Mouse (Mus musculus): ENCODE data around the gene Gnptab.
"Not testable (repeated sequence)": the region's sequence is repeated elsewhere in the genome, so short reads cannot be mapped to it uniquely, and the experiment has no call there.

Gnptab gene

DNA sequence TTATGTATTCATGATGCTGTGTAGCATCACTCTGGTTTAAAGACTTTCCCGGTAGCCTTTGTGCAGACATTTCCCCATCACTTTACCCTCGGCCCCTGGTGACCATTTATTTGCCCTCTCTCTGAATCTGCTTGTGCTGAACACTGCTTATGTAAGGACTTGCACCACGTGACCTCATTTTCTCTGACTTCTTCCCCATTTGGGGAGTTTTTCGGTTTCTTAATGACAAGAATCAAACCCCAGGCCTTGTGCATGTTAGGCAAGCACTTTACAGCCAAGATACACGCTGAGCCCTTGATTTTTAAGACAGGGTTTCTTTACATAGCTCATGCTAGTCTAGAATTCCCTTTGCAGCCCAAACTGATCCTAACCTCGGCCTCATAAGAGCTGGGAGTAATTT is 62.3 kb downstream of the Gnptab start:
- ChIA-PET POLR2A (no interaction called here), CTCF (no interaction called here)

DNA sequence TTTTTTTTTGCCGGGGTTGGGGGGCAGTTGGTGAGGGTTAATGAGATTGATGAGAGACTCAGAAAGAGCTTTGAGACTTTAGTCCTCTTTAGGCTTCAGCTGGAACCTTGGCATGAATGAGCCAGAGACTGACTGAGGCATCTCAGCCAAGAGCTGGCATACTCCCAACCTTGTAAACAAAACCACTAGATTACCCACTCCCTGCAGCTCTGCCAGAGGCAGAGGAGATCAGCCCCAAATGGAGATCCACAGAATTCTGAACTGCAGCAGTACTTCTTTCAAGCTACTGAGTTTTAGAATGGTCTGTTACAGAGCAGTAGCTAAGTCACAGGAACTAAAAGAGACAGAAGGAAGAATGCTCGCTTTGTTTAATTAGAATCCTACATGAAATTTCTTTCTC is 72.3 kb downstream of the Gnptab start:
- ChIA-PET CTCF (interaction anchor here in 1 of 4 experiments (0.6 kb wide), 1 partner anchor 25 kb away, joined by 12 read pairs; no protein-coding TSS in a partner anchor), POLR2A (interaction anchor here in 1 of 4 experiments (0.6 to 1.2 kb wide), 3 partner anchors 34 to 450 kb away, joined by 3 to 4 read pairs (median 4); no protein-coding TSS in a partner anchor)

DNA sequence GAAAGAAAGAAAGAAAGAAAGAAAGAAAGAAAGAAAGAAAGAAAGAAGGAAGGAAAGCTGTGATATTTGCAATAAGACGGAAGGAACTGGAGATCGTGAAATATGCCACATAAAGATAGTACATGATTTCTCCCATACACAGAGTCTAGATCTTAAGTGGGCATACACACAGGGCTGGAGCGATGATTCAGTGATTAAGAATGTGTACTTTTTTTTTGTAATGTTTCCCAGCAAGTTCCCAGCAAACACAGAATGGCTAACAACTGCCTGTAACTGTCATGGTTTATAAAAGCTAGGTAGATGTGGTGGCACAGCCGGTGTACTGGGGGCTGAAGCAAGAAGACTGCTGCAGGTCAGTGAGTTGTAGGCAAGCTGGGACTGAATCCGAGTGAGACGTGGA is 73.1 kb downstream of the Gnptab start:
- POLR2A ChIA-PET = interaction anchor here in 1 of 4 experiments (0.6 to 1.2 kb wide), 2 partner anchors 62 to 211 kb away, joined by 3 to 4 read pairs; no protein-coding TSS in a partner anchor
- CTCF ChIA-PET = no interaction called here

DNA sequence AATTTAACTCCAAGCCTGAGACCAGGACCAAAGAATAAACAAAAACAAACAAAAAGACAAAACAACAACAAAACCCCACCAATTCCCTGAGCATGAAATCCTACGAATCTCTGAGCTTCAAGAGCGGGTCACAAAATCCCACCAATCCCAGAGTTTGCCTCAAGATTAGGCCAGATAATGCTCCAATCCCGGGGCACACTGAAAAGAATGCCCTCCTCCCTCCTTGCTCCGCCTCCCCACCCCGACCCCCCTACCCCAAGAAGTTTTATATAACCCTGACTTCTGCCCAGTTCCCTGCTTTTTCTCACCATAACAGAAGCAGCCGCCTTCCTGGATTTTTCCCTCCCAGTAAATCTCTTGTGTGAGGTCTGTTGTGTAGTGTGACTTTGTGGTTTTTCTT is 78.9 kb downstream of the Gnptab start:
- CTCF ChIA-PET = interaction anchor here in 1 of 4 experiments (0.7 kb wide), 1 partner anchor 1723 kb away, joined by 4 read pairs; no protein-coding TSS in a partner anchor
- POLR2A ChIA-PET = interaction anchor here in 2 of 4 experiments (0.8 to 1.5 kb wide), 3 partner anchors 14 to 46 kb away, joined by 3 read pairs; partner anchors contain the start of gene Chpt1 (in 1 of the 2)

DNA sequence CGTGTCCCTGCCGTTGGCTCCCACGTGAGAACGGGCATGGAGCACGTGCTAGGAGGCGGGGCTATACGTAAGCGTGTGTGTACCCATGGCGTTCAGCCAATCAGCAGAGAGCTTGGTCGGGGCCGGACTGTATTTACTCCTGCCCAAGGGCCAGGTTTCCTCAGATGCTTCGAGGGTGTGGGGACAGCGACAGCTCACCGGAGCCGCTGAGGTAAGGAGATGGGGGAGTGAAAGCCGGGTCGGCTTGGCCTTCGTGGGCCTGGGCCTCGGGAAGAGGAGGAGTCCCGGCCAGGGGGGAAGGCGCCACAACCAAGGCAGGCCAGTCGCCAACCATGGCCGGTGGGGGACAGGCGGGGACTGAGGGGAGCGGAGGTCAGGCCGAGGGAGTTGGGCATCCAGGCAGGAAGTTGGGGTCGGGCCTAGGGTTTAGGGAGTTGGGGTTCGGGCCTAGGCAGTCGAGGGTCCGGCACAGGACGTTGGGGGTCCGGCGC is 80.6 kb downstream of the Gnptab start, which contains the start of gene Sycp3:
Gene Sycp3 (plus strand): TSS at position 68 of the 491 bp plus-strand sequence.
- ChIA-PET CTCF (no interaction called here), POLR2A (interaction anchor here in 3 of 4 experiments (0.6 to 1.9 kb wide), 11 partner anchors 23 to 271 kb away, joined by 3 to 16 read pairs (median 3); partner anchors contain the start of genes Arl1 (in 1 of the 3), Chpt1 (in 1 of the 3), Dram1 (in 1 of the 3) and Gnptab (in 1 of the 3))

DNA sequence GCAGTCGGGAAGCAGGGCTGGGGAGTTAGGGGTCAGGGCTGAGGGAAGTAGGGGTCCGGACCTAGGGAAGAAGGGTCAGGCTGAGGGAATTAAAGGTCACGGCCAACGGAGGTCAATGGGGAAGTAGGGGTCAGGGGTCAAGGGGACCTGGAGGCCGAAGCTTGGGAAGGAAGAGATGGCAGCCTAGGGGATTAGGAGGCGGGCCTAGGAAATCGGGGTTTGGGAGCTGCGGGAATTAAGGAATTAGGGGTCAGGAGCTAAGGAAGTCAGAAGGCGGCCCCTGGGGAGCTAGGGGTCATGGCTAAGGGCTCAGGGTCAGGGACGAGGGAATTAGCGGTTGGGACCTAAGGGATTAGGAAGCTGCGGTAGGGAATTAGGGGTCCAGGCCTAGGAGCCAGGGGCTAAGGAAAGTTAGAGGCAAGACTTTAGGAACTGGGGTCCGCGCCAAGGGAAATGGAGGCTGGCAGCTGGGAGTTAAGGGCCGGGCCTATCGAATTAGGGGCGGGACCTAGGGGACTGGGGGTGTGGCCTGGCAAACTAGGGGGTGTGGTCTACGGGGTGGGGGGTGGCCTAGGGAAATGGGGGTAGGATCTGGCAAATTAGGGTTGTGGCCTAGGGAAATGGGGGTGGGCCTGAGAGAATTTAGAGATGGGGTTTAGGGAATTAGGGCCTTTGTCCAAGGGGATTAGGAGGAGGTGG is 81.3 kb downstream of the Gnptab start:
- ChIA-PET POLR2A (interaction anchor here in 3 of 4 experiments (0.6 to 1.9 kb wide), 16 partner anchors 11 to 1976 kb away, joined by 3 to 16 read pairs (median 4); partner anchors contain the start of genes Dram1 (in 2 of the 3), Gnptab (in 2 of the 3), Arl1 (in 1 of the 3) and Chpt1 (in 1 of the 3)), CTCF (interaction anchor here in 2 of 4 experiments (0.6 kb wide), 2 partner anchors 11 to 1439 kb away, joined by 3 read pairs; no protein-coding TSS in a partner anchor)

DNA sequence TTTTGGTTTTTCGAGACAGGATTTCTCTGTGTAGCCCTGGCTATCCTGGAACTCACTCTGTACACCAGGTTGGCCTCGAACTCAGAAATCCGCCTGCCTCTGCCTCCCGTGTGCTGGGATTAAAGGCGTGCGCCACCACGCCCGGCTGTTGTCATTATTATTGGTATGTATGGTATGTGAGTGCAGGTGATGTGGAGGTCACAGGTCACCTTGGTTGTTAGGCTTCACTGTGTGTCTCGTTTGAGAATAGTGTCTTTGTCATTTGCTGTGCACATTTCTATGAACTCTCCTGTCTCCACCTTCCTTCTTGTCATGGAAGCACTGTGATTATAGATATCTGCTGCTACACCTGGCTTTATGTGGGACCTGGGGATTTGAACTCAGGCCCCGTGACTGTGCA is 103.9 kb downstream of the Gnptab start:
- POLR2A ChIA-PET, CTCF ChIA-PET: not testable (repeated sequence)

DNA sequence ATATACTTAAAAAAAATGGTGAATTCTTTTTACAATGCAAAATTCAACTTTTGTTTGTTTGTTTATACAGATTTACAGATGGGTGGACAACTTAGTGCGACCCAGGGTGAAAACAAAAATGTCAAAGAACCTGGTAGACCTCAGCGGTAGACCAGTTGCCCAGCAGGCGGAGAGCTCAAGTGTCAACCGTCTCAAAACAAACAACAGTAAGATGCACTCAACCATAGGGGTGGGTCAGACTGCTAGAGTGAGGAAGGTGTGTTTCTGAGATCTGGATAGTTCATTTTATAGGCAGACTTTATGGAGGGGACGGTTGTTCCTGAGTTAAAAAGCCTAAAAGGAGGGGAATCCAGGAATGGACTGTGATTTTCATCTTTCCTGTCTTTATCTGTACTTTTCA is 109.7 kb downstream of the Gnptab start:
- CTCF ChIA-PET = interaction anchor here in 1 of 4 experiments (0.5 kb wide), 1 partner anchor 99 kb away, joined by 6 read pairs; no protein-coding TSS in a partner anchor
- POLR2A ChIA-PET = interaction anchor here in 2 of 4 experiments (0.6 to 2.0 kb wide), 2 partner anchors 15 to 28 kb away, joined by 3 to 6 read pairs; partner anchors contain the start of gene Chpt1 (in 1 of the 2)

DNA sequence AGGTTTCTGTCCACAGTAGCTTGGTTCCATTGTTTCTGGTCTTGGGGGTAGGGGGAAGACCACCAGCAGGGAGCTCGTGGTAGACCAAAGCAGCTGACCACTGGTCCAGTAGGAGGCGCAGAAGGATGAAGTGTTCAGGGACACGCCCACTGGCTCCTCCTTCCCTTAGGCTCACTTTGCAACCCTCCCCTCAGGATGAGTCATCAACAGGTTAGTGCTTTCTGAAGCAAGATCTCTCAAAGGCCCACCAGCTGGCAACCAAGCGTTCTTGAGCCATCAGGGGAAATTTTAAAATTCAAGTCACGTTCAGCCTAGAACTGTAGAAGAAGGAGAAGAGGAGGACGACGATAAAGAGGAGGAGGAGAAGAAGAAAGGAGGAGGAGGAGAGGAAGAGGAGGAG is 112.7 kb downstream of the Gnptab start:
- POLR2A ChIA-PET = interaction anchor here in 2 of 4 experiments (0.6 to 1.2 kb wide), 5 partner anchors 8 to 1993 kb away, joined by 3 to 5 read pairs (median 3); partner anchors contain the start of genes Chpt1 (in 1 of the 2) and Sycp3 (in 1 of the 2)
- CTCF ChIA-PET = interaction anchor here in 3 of 4 experiments (0.7 to 2.5 kb wide), 4 partner anchors 12 to 115 kb away, joined by 3 to 7 read pairs (median 4); partner anchors contain the start of gene Chpt1 (in 1 of the 3)

DNA sequence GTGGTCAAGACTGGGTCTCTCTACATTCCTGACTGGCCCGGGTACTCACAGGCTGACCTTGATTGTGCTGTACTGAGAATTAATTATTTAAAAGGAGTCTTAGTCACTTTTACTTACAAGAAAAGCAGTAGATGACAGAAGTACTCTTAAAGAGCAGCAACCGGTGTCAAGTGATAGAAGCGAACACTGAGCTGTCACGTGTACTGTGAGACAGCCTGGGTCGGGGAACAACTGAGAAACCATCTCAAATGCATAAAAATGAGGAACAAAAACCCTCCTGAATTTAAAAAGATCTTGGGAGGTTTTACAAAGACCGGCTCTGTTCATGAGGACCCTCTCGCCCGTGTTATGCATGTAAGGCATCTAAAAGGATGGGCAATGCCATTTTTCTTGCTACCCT is 113.7 kb downstream of the Gnptab start:
- ChIA-PET POLR2A (interaction anchor here in 2 of 4 experiments (1.0 to 1.6 kb wide), 4 partner anchors 11 to 33 kb away, joined by 3 to 7 read pairs (median 5); partner anchors contain the start of genes Chpt1 (in 2 of the 2) and Sycp3 (in 1 of the 2)), CTCF (interaction anchor here in 1 of 4 experiments (2.5 kb wide), 1 partner anchor 116 kb away, joined by 7 read pairs; no protein-coding TSS in a partner anchor)

DNA sequence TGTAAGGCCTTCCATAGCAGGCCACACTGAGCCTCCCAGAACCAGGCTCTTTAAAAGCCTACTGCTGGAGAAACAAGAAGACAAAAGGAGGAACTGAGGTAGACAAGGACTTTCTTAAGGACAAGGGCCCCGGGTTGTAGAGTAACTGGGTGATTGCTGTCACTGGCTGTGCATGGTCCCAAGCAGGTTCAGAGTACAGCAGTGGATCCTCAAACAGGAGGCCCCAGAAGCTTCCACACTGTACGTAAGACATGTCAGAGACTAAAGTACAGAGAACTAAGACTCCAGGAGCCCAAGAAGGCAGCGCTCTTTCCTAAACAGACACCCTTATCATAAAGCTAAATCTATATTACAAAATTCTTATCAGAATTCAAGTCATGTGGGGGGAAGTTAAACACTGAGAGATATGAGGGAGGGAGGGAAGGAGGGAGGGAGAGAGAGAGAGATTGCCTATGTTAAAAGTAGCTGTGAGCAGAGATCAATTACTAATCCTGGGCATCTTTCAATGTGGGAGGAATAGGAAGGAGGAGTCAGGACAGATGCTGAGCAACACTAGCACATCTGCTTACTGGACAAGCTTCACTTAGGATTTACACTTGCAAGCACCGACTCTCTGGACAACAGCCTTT is 116.1 kb downstream of the Gnptab start:
- ChIA-PET CTCF (no interaction called here), POLR2A (interaction anchor here in 2 of 4 experiments (0.8 kb wide), 2 partner anchors 9 to 37 kb away, joined by 3 read pairs; partner anchors contain the start of gene Chpt1 (in 1 of the 2))
